Mouse (Mus musculus) frontal cortex, adult (tissue): Measurements from ENCODE around the gene Lpp.

Experiments used
- ATAC-seq: cut with Nextera tagmentation; 2 replicates; pipeline ENCODE4 v1.9.2; 2017; ENCODE audit warnings: mild to moderate bottlenecking, moderate library complexity, mixed read lengths; ENCODE audit not compliant: low TSS enrichment

Lpp gene

GRCm38 (mm10) chr16:24434531-24435114 is 41.3 kb downstream of the Lpp start:
- peak; percentile 57 for ATAC-seq

- ATAC-seq, result peak; percentile 25; the same call in 1 of the 2 replicates
Observed at GRCm38 (mm10) chr16:24435115-24435553, 41.8 kb downstream of the Lpp start.

- no peak for ATAC-seq
Observed at GRCm38 (mm10) chr16:24438438-24438837, 45.1 kb downstream of the Lpp start.

GRCm38 (mm10) chr16:24441338-24441737 is 48.0 kb downstream of the Lpp start:
- ATAC-seq, result no peak

GRCm38 (mm10) chr16:24442500-24443122 is 49.3 kb downstream of the Lpp start:
- no peak for ATAC-seq

- ATAC-seq, result no peak
Observed at GRCm38 (mm10) chr16:24443123-24443515, 49.8 kb downstream of the Lpp start.

GRCm38 (mm10) chr16:24443555-24443954 is 50.2 kb downstream of the Lpp start:
- ATAC-seq, result no peak

- ATAC-seq, result no peak
Observed at GRCm38 (mm10) chr16:24444818-24445217, 51.5 kb downstream of the Lpp start.

- no peak for ATAC-seq
Observed at GRCm38 (mm10) chr16:24445473-24445872, 52.2 kb downstream of the Lpp start.

- no peak for ATAC-seq
Observed at GRCm38 (mm10) chr16:24446449-24446848, 53.1 kb downstream of the Lpp start.

- ATAC-seq, result no peak
Observed at GRCm38 (mm10) chr16:24447666-24448492, 54.6 kb downstream of the Lpp start.

GRCm38 (mm10) chr16:24448493-24448845 is 55.2 kb downstream of the Lpp start:
- no peak for ATAC-seq

- ATAC-seq, result no peak
Observed at GRCm38 (mm10) chr16:24449806-24450205, 56.5 kb downstream of the Lpp start.

GRCm38 (mm10) chr16:24450256-24450655 is 56.9 kb downstream of the Lpp start:
- ATAC-seq, result no peak

GRCm38 (mm10) chr16:24451123-24451522 is 57.8 kb downstream of the Lpp start:
- no peak for ATAC-seq

GRCm38 (mm10) chr16:24453536-24453935 is 60.2 kb downstream of the Lpp start:
- no peak for ATAC-seq

- no peak for ATAC-seq
Observed at GRCm38 (mm10) chr16:24454493-24454892, 61.2 kb downstream of the Lpp start.

- ATAC-seq, result no peak
Observed at GRCm38 (mm10) chr16:24455361-24455855, 62.1 kb downstream of the Lpp start.

GRCm38 (mm10) chr16:24463842-24464241 is 70.5 kb downstream of the Lpp start:
- no peak for ATAC-seq

GRCm38 (mm10) chr16:24464436-24464835 is 71.1 kb downstream of the Lpp start:
- no peak for ATAC-seq

- no peak for ATAC-seq
Observed at GRCm38 (mm10) chr16:24465633-24466032, 72.3 kb downstream of the Lpp start.

- ATAC-seq, result no peak
Observed at GRCm38 (mm10) chr16:24467544-24468290, 74.4 kb downstream of the Lpp start.
